Mouse (Mus musculus) limb, embryonic 10.5 days (tissue): ENCODE results near the gene Hist1h2ag. TPM values are rescaled to one million over a fixed set of nuclear protein-coding genes. Genes with fewer than 3 reads are reported as not detected.
"Not testable (repeated sequence)": the region's sequence is repeated elsewhere in the genome, so short reads cannot be mapped to it uniquely, and the experiment has no call there.

Experiments used
- DNase-seq: peaks from one replicate; pipeline ENCODE4 v3.0.0-alpha.2; 2017; ENCODE audit warnings: low spot score
- H3K27ac ChIP-seq: fragments of 300-500 bp; sonication (generic); 2 replicates; pipeline ENCODE4 v1.5.1; 2016; ENCODE audit warnings: mild to moderate bottlenecking
- H3K27me3 ChIP-seq: fragments of 300-500 bp; sonication (generic); 2 replicates; pipeline ENCODE4 v1.6.1; 2016; ENCODE audit warnings: low read depth, mild to moderate bottlenecking; ENCODE audit not compliant: poor library complexity, severe bottlenecking
- H3K36me3 ChIP-seq: fragments of 300-500 bp; sonication (generic); 2 replicates; pipeline ENCODE4 v1.6.1; 2016; ENCODE audit warnings: mild to moderate bottlenecking, moderate library complexity
- H3K4me1 ChIP-seq: fragments of 300-500 bp; sonication (generic); 2 replicates; pipeline ENCODE4 v1.6.1; 2016
- H3K4me3 ChIP-seq: fragments of 300-500 bp; sonication (generic); 2 replicates; pipeline ENCODE4 v1.5.1; 2016; ENCODE audit warnings: mild to moderate bottlenecking, moderate library complexity
- H3K9me3 ChIP-seq: fragments of 300-500 bp; sonication (generic); replicated peaks from 2 replicates; pipeline ENCODE4 v1.6.1; 2016; ENCODE audit warnings: mild to moderate bottlenecking
- WGBS: fragments of 180-500 bp; shearing (Covaris S2); methylation state at CpG from one replicate; pipeline ENCODE4 v1.1.7; 2016; 5-methylcytosine and 5-hydroxymethylcytosine counted together
- polyA plus RNA-seq: library from polyadenylated mRNA; unstranded; fragments of >200 nt; fragmentation: Nextera tagmentation; extraction: Ambion mirVana; gene quantifications from 2 replicates; pipeline ENCODE4 v1.2.1, GENCODE M21; 2016

The Hist1h2ag gene
- polyA plus RNA-seq, 1 experiment from 2014 or later, result 81.0 TPM

- DNase-seq, result no peak
- Histone ChIP-seq H3K9me3 (no peaks in the 10 kb centered on the region), H3K36me3 (no peaks in the 10 kb centered on the region), H3K4me3 (peak overlapping the region; percentile 48), H3K4me1 (peaks cover 6% of the 10 kb centered on the region; the same call in 1 of the 2 replicates), H3K27ac (peak overlapping the region; percentile 82), H3K27me3 (no peaks in the 10 kb centered on the region)
- 2% methylated on average over 14 of the region's 14 CpGs for WGBS
Observed at GRCm38 (mm10) chr13:22043503-22044431, 1.0 kb upstream of the Hist1h2ag start.

- no peak for DNase-seq
- H3K36me3 ChIP-seq, result no peaks in the 10 kb centered on the region
- H3K27ac ChIP-seq, result peak overlapping the region; percentile 95
- no peaks in the 10 kb centered on the region for H3K9me3 ChIP-seq
- 5% methylated on average over 13 of the region's 13 CpGs for WGBS
- no peaks in the 10 kb centered on the region for H3K27me3 ChIP-seq
- H3K4me3 ChIP-seq, result peak overlapping the region; percentile 58
- peaks cover 6% of the 10 kb centered on the region; the same call in 1 of the 2 replicates for H3K4me1 ChIP-seq
Observed at GRCm38 (mm10) chr13:22041651-22042567, 835 bp downstream of the Hist1h2ag start.

DNA sequence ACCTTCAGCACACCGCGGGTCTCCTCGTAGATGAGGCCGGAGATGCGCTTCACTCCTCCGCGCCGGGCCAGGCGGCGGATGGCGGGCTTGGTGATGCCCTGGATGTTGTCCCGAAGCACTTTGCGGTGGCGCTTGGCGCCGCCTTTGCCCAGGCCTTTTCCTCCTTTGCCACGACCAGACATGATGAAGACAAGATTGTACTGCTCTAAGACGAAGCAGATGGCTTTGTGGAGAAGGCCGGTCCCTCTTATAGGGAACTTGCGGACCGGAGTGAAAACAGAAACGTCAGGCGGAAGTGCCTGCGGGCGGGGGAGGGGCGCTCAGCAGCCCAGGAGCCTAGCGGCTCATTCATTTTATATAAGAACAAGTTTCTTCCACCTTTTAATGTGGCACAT is 1.6 kb downstream of the Hist1h2ag start, which contains the start of gene Hist1h4i:
Hist1h4i (minus strand) TSS at position 221 of the 395 bp plus-strand sequence.
- H3K9me3 ChIP-seq, H3K36me3 ChIP-seq, H3K27me3 ChIP-seq: not testable (repeated sequence)
- DNase-seq, result peak; percentile 98
- under 1% methylated on average over 27 of the region's 27 CpGs for WGBS
- peak within 1 kb of the TSS; percentile 58 for H3K4me3 ChIP-seq
- H3K27ac ChIP-seq, result peak within 1 kb of the TSS; percentile 95
- H3K4me1 ChIP-seq, result peaks cover 13% of the 10 kb centered on the region; the same call in 1 of the 2 replicates

GRCm38 (mm10) chr13:22040464-22041141 is 2.1 kb downstream of the Hist1h2ag start:
- WGBS, result under 1% methylated on average over 24 of the region's 24 CpGs
- peak; percentile 71 for DNase-seq
- Histone ChIP-seq H3K4me1 (peaks cover 13% of the 10 kb centered on the region; the same call in 1 of the 2 replicates), H3K4me3 (peak overlapping the region; percentile 58), H3K27ac (peak overlapping the region; percentile 95), H3K27me3 (no peaks in the 10 kb centered on the region), H3K36me3 (no peaks in the 10 kb centered on the region), H3K9me3 (no peaks in the 10 kb centered on the region)

DNA sequence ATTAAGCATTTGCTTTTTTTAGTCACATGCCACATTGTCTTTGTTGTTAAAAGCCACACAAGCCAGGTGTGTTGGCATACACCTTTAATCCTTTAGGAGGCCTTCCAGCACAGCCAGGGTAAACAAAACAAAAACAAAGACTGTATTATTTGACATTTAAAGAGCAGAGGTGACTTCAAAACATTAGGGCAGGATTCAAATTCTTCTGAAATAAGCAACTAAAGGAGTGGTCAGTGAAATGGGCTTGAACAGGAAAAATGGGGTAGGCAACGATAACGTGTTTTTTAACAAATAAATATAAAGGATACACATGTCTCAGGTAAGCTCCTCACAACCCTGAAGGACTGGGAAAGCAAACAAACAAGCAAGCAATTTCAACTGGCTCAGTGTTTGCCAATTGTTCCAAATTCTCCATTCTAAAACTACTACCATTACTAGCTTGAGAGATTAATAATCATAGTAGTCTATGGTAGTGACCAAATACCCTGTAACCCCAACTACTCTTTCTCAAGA is 2.7 kb downstream of the Hist1h2ag start:
- Histone ChIP-seq H3K4me3 (peak overlapping the region; percentile 58), H3K9me3 (no peaks in the 10 kb centered on the region), H3K36me3 (no peaks in the 10 kb centered on the region), H3K27ac (peak overlapping the region; percentile 95), H3K27me3 (no peaks in the 10 kb centered on the region), H3K4me1 (peaks cover 13% of the 10 kb centered on the region; the same call in 1 of the 2 replicates)
- 5% methylated on average over 2 of the region's 2 CpGs for WGBS
- DNase-seq, result no peak

- 73% methylated on average over 5 of the region's 5 CpGs for WGBS
- peaks cover 11% of the 10 kb centered on the region; the same call in 1 of the 2 replicates for H3K4me1 ChIP-seq
- peak overlapping the region; percentile 58 for H3K4me3 ChIP-seq
- no peaks in the 10 kb centered on the region for H3K36me3 ChIP-seq
- H3K27me3 ChIP-seq, result no peaks in the 10 kb centered on the region
- DNase-seq, result no peak
- H3K27ac ChIP-seq, result peak overlapping the region; percentile 95
- no peaks in the 10 kb centered on the region for H3K9me3 ChIP-seq
Observed at GRCm38 (mm10) chr13:22039364-22039763, 3.4 kb downstream of the Hist1h2ag start.

GRCm38 (mm10) chr13:22037415-22037814 is 5.3 kb downstream of the Hist1h2ag start:
- WGBS, result 79% methylated on average over 2 of the region's 2 CpGs
- H3K27me3 ChIP-seq, result no peaks in the 10 kb centered on the region

GRCm38 (mm10) chr13:22036986-22037385 is 5.8 kb downstream of the Hist1h2ag start:
- Histone ChIP-seq H3K36me3 (no peaks in the 10 kb centered on the region), H3K27ac (peak overlapping the region; percentile 95), H3K27me3 (no peaks in the 10 kb centered on the region), H3K4me1 (peaks cover 14% of the 10 kb centered on the region; the same call in 1 of the 2 replicates), H3K4me3 (peak overlapping the region; percentile 51), H3K9me3 (no peaks in the 10 kb centered on the region)
- no peak for DNase-seq
- WGBS, result 69% methylated on average over 3 of the region's 3 CpGs

More at GRCm38 (mm10) chr13:22037415-22037814, 5.3 kb downstream of the Hist1h2ag start:
- H3K9me3 ChIP-seq, result no peaks in the 10 kb centered on the region
- peak overlapping the region; percentile 95 for H3K27ac ChIP-seq
- H3K4me3 ChIP-seq, result peak overlapping the region; percentile 51
- peaks cover 14% of the 10 kb centered on the region; the same call in 1 of the 2 replicates for H3K4me1 ChIP-seq
- H3K36me3 ChIP-seq, result no peaks in the 10 kb centered on the region
- DNase-seq, result no peak

DNA sequence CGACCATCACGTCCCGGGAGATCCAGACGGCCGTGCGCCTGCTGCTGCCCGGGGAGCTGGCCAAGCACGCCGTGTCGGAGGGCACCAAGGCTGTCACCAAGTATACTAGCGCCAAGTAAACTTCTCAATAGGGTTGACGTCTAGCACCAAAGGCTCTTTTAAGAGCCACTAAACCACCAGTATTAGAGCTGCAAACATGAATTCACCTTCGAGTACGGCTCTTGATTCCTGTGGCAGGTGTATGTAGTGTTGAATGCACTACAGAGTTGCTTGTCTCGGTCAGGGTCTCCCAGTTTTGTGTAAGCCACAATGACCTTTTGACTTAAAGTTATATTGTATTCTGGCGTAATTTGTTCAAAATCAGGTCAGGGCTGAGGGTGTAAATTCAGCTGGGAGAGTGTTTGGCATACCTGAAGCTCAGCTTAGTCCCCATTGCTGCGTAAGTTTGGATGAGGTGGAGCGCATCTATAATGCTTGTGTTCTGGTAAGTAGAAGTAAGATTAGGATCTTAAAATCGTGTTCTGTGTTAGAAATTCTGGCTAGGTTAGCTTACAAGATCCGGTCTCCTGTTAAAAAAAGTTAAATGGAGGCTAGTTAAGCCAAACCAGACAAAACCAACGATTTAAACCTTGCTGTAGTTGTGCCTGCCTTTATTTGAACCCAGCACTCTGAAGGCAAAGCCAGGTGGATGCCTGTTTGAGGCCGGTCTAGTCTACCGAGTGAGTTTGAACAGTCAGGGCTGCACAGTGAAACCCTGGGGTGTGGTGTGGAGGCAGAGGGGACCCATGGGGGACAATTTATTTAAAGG is 6.4 kb downstream of the Hist1h2ag start:
- Histone ChIP-seq H3K27ac (peak overlapping the region; percentile 95), H3K4me1 (peaks cover 14% of the 10 kb centered on the region; the same call in 1 of the 2 replicates), H3K36me3 (no peaks in the 10 kb centered on the region), H3K27me3 (no peaks in the 10 kb centered on the region), H3K9me3 (no peaks in the 10 kb centered on the region), H3K4me3 (peak overlapping the region; percentile 51)
- DNase-seq, result peak; percentile 70
- WGBS, result 4% methylated on average over 22 of the region's 23 CpGs

DNA sequence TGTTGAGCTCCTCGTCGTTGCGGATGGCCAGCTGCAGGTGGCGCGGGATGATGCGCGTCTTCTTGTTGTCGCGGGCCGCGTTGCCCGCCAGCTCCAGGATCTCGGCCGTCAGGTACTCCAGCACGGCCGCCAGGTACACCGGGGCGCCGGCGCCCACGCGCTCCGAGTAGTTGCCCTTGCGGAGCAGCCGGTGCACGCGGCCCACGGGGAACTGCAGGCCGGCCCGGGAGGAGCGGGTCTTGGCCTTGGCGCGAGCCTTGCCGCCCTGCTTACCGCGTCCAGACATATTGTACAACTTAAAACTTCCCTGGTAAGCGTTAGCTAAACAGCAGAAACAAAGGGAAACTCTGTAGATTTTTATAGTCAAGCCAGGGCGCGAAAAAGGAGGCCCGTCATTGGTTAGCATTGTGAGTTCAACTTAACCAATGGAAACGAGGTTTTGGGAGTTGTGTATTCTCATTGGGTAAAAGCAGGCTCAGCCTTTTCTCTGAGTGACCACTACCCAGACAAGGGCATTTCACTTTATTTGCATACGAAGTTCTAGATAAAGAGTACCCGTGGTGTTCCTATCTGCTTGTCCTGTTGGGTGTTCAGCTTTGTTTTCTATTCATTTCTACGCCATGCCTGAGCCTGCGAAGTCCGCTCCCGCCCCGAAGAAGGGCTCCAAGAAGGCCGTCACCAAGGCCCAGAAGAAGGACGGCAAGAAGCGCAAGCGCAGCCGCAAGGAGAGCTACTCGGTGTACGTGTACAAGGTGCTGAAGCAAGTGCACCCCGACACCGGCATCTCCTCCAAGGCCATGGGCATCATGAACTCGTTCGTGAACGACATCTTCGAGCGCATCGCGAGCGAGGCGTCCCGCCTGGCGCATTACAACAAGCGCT is 7.2 kb downstream of the Hist1h2ag start, which contains the start of the genes Hist1h2ah and Hist1h2bk:
Hist1h2ah (minus strand) TSS at position 302 of the 882 bp plus-strand sequence.
Hist1h2bk (plus strand) TSS at position 604 of the 882 bp plus-strand sequence.
- H3K36me3 ChIP-seq, H3K27me3 ChIP-seq, H3K9me3 ChIP-seq: not testable (repeated sequence)
- peak within 1 kb of the TSS; percentile 55 for H3K4me3 ChIP-seq
- peak within 1 kb of the TSS; percentile 95 for H3K27ac ChIP-seq
- peaks cover 14% of the 10 kb centered on the region; the same call in 1 of the 2 replicates for H3K4me1 ChIP-seq
- peak; percentile 81 for DNase-seq
- whole genome bisulfite sequencing, result 0% methylated on average over 29 of the region's 69 CpGs
